Mouse (Mus musculus) intestine, embryonic 16.5 days (tissue): ENCODE results near the gene Il17f. TPM values are rescaled to one million over a fixed set of nuclear protein-coding genes. Genes with fewer than 3 reads are reported as not detected.

Source experiments
- ATAC-seq: fragments of 200-750 bp; cut with Nextera tagmentation; 2 replicates; pipeline ENCODE4 v1.8.0; 2017; ENCODE audit warnings: moderate TSS enrichment, moderate library complexity
- H3K27ac ChIP-seq: fragments of 300-500 bp; sonication (generic); 2 replicates; pipeline ENCODE4 v1.5.1; 2014; ENCODE audit warnings: mild to moderate bottlenecking, low read length
- H3K27me3 ChIP-seq: fragments of 300-500 bp; sonication (generic); replicated peaks from 2 replicates; pipeline ENCODE4 v1.6.1; 2014; ENCODE audit warnings: low read length, control low read depth, mixed read lengths; ENCODE audit not compliant: control insufficient read depth, insufficient read depth
- H3K36me3 ChIP-seq: fragments of 300-500 bp; sonication (generic); 2 replicates; pipeline ENCODE4 v1.6.1; 2014; ENCODE audit warnings: low read length, control low read depth; ENCODE audit not compliant: control insufficient read depth, insufficient read depth
- H3K4me1 ChIP-seq: fragments of 300-500 bp; sonication (generic); 2 replicates; pipeline ENCODE4 v1.6.1; 2014; ENCODE audit warnings: low read length, control low read depth, mixed read lengths; ENCODE audit not compliant: control insufficient read depth, insufficient read depth
- H3K4me2 ChIP-seq: fragments of 300-500 bp; sonication (generic); 2 replicates; pipeline ENCODE4 v1.6.1; 2014; ENCODE audit warnings: low read depth, low read length, control low read depth
- H3K4me3 ChIP-seq: fragments of 300-500 bp; sonication (generic); 2 replicates; pipeline ENCODE4 v1.5.1; 2014; ENCODE audit warnings: mild to moderate bottlenecking, low read length
- H3K9ac ChIP-seq: fragments of 300-500 bp; sonication (generic); 2 replicates; pipeline ENCODE4 v1.6.1; 2014; ENCODE audit warnings: low read depth, low read length
- H3K9me3 ChIP-seq: fragments of 300-500 bp; sonication (generic); 2 replicates; pipeline ENCODE4 v1.6.1; 2016; ENCODE audit warnings: low read length, control low read depth; ENCODE audit not compliant: control insufficient read depth
- WGBS: fragments of 180-500 bp; shearing (Covaris S2); extraction: QIAGEN DNeasy Blood & Tissue Kit; methylation state at CpG from one replicate; pipeline ENCODE4 v1.1.7; 2014; 5-methylcytosine and 5-hydroxymethylcytosine counted together
- polyA plus RNA-seq: library from polyadenylated mRNA; unstranded; fragments of >200 nt; fragmentation: Nextera tagmentation; extraction: Ambion mirVana; gene quantifications from 2 replicates; pipeline ENCODE4 v1.2.1, GENCODE M21; 2015

Gene Il17f
- polyA plus RNA-seq, 1 experiment from 2014 or later: not detected

GRCm38 (mm10) chr1:20757586-20757985, 32.8 kb downstream of the Il17f start:
- no peaks in the 10 kb centered on the region for H3K4me1 ChIP-seq
- H3K9me3 ChIP-seq: no peaks in the 10 kb centered on the region
- no peaks in the 10 kb centered on the region for H3K36me3 ChIP-seq
- no peaks in the 10 kb centered on the region for H3K27me3 ChIP-seq
- no peak overlapping the region for H3K4me3 ChIP-seq
- WGBS: 91% methylated on average over 3 of the region's 3 CpGs
- no peak for ATAC-seq
- no peak overlapping the region for H3K27ac ChIP-seq
- no peak overlapping the region for H3K4me2 ChIP-seq
- no peak overlapping the region for H3K9ac ChIP-seq

- Histone ChIP-seq H3K27ac (no peak overlapping the region), H3K4me3 (no peak overlapping the region), H3K9ac (no peak overlapping the region), H3K4me2 (no peak overlapping the region), H3K27me3 (no peaks in the 10 kb centered on the region), H3K36me3 (no peaks in the 10 kb centered on the region), H3K4me1 (no peaks in the 10 kb centered on the region), H3K9me3 (no peaks in the 10 kb centered on the region)
- ATAC-seq: no peak
- WGBS: 77% methylated on average over 10 of the region's 10 CpGs
Measured at GRCm38 (mm10) chr1:20754439-20754838, 36.0 kb downstream of the Il17f start.

GRCm38 (mm10) chr1:20740496-20740998, 49.9 kb downstream of the Il17f start:
- H3K4me1 ChIP-seq: no peaks in the 10 kb centered on the region
- ATAC-seq: no peak
- no peaks in the 10 kb centered on the region for H3K27me3 ChIP-seq
- H3K27ac ChIP-seq: no peak overlapping the region
- no peak overlapping the region for H3K4me3 ChIP-seq
- no peaks in the 10 kb centered on the region for H3K9me3 ChIP-seq
- H3K4me2 ChIP-seq: no peak overlapping the region
- H3K9ac ChIP-seq: no peak overlapping the region
- no peaks in the 10 kb centered on the region for H3K36me3 ChIP-seq
- WGBS: 61% methylated on average over 3 of the region's 3 CpGs

GRCm38 (mm10) chr1:20738483-20738882, 51.9 kb downstream of the Il17f start:
- H3K4me2 ChIP-seq: no peak overlapping the region
- ATAC-seq: no peak
- no peak overlapping the region for H3K9ac ChIP-seq
- no peaks in the 10 kb centered on the region for H3K4me1 ChIP-seq
- no peaks in the 10 kb centered on the region for H3K36me3 ChIP-seq
- 81% methylated on average over 2 of the region's 2 CpGs for WGBS
- no peaks in the 10 kb centered on the region for H3K9me3 ChIP-seq
- H3K4me3 ChIP-seq: no peak overlapping the region
- H3K27ac ChIP-seq: no peak overlapping the region
- no peaks in the 10 kb centered on the region for H3K27me3 ChIP-seq

- 83% methylated on average over 4 of the region's 4 CpGs for WGBS
- no peak overlapping the region for H3K9ac ChIP-seq
- H3K27me3 ChIP-seq: no peaks in the 10 kb centered on the region
- no peaks in the 10 kb centered on the region for H3K9me3 ChIP-seq
- no peaks in the 10 kb centered on the region for H3K4me1 ChIP-seq
- H3K4me3 ChIP-seq: no peak overlapping the region
- no peak overlapping the region for H3K4me2 ChIP-seq
- ATAC-seq: no peak
- no peak overlapping the region for H3K27ac ChIP-seq
- no peaks in the 10 kb centered on the region for H3K36me3 ChIP-seq
Measured at GRCm38 (mm10) chr1:20736572-20736971, 53.8 kb downstream of the Il17f start.

GRCm38 (mm10) chr1:20730903-20731302, 59.5 kb downstream of the Il17f start, which contains the start of gene Il17a:
Gene Il17a, plus strand, starts transcription at chr1:20730905.
- no peaks in the 10 kb centered on the region for H3K9me3 ChIP-seq
- H3K36me3 ChIP-seq: no peaks in the 10 kb centered on the region
- H3K27me3 ChIP-seq: no peaks in the 10 kb centered on the region
- H3K4me3 ChIP-seq: no peak within 1 kb of the TSS
- WGBS: 93% methylated on average over 10 of the region's 10 CpGs
- no peak for ATAC-seq
- no peak within 1 kb of the TSS for H3K9ac ChIP-seq
- H3K27ac ChIP-seq: no peak within 1 kb of the TSS
- no peak within 1 kb of the TSS for H3K4me2 ChIP-seq
- no peaks in the 10 kb centered on the region for H3K4me1 ChIP-seq

Other genes with a start within 250 kb of the Il17f start
- gene Pkhd1, start 172.6 kb downstream of the Il17f start, polyA plus RNA-seq: 0.33 and 0.45 TPM in 2 replicates
- gene Il17a, start 59.7 kb downstream of the Il17f start, polyA plus RNA-seq: not detected in 2 replicates
- gene Mcm3, start 29.7 kb upstream of the Il17f start, polyA plus RNA-seq: 103 and 121 TPM in 2 replicates
- gene Paqr8, start 100.0 kb upstream of the Il17f start, polyA plus RNA-seq: 6.1 and 6.2 TPM in 2 replicates
- 2.1 and 2.4 TPM in 2 replicates for gene Efhc1, start 161.0 kb upstream of the Il17f start, polyA plus RNA-seq